Mouse (Mus musculus) heart, postnatal 0 days (tissue): Measurements from ENCODE around the gene Grwd1. TPM values are rescaled to one million over a fixed set of nuclear protein-coding genes. Genes with fewer than 3 reads are reported as not detected.

ENCODE experiments used
- ATAC-seq: fragments of 200-750 bp; cut with Nextera tagmentation; 2 replicates; pipeline ENCODE4 v1.8.0; 2017; ENCODE audit warnings: low read depth, moderate number of reproducible peaks, moderate library complexity; ENCODE audit not compliant: insufficient read depth
- DNase-seq: peaks from one replicate; pipeline ENCODE4 v3.0.0-alpha.2; 2016; ENCODE audit warnings: low spot score
- H3K27ac ChIP-seq: fragments of 300-500 bp; sonication (generic); 2 replicates; pipeline ENCODE4 v1.5.1; 2014; ENCODE audit warnings: low read depth, mild to moderate bottlenecking
- H3K27me3 ChIP-seq: fragments of 300-500 bp; sonication (generic); 2 replicates; pipeline ENCODE4 v1.6.1; 2014; ENCODE audit warnings: low read length, mixed read lengths; ENCODE audit not compliant: control insufficient read depth, insufficient read depth
- H3K36me3 ChIP-seq: fragments of 300-500 bp; sonication (generic); replicated peaks from 2 replicates; pipeline ENCODE4 v1.6.1; 2014; ENCODE audit warnings: low read length, mixed read lengths; ENCODE audit not compliant: control insufficient read depth, insufficient read depth
- H3K4me1 ChIP-seq: fragments of 300-500 bp; sonication (generic); 2 replicates; pipeline ENCODE4 v1.6.1; 2014; ENCODE audit warnings: antibody characterized with exemption; ENCODE audit not compliant: control insufficient read depth, insufficient read depth
- H3K4me2 ChIP-seq: fragments of 300-500 bp; sonication (generic); 2 replicates; pipeline ENCODE4 v1.6.1; 2014; ENCODE audit warnings: low read depth, mild to moderate bottlenecking, low read length, moderate library complexity
- H3K4me3 ChIP-seq: fragments of 300-500 bp; sonication (generic); 2 replicates; pipeline ENCODE4 v1.5.1; 2014; ENCODE audit warnings: low read depth, low read length
- H3K9ac ChIP-seq: fragments of 300-500 bp; sonication (generic); replicated peaks from 2 replicates; pipeline ENCODE4 v1.6.1; 2014; ENCODE audit warnings: low read depth, low read length, mixed read lengths
- H3K9me3 ChIP-seq: fragments of 300-500 bp; sonication (generic); replicated peaks from 2 replicates; pipeline ENCODE4 v1.6.1; 2016; ENCODE audit warnings: low read length; ENCODE audit not compliant: control insufficient read depth
- CTCF ChIP-seq: IDR thresholded peaks from 2 replicates; pipeline ENCODE4 v1.5.1; 2016; ENCODE audit warnings: antibody characterized with exemption, control low read depth, low read depth
- EP300 ChIP-seq: IDR thresholded peaks from 2 replicates; pipeline ENCODE4 v1.6.1; 2016; ENCODE audit warnings: antibody characterized with exemption, low read depth
- WGBS: fragments of 180-500 bp; shearing (Covaris S2); extraction: QIAGEN DNeasy Blood & Tissue Kit; methylation state at CpG from one replicate; pipeline ENCODE4 v1.1.7; 2014; 5-methylcytosine and 5-hydroxymethylcytosine counted together
- polyA plus RNA-seq: library from polyadenylated mRNA; unstranded; fragments of >200 nt; fragmentation: Nextera tagmentation; extraction: Ambion mirVana; gene quantifications from 2 replicates; pipeline ENCODE4 v1.2.1, GENCODE M21; 2015
- total RNA-seq: library from RNA; depleted of rRNA; stranded (reverse); fragments of >200 nt; gene quantifications from 2 replicates; pipeline ENCODE4 v1.2.3, GENCODE M21; 2014; ENCODE audit warnings: low replicate concordance

Grwd1 gene
- total and polyA plus RNA-seq, 2 experiments from 2014 or later, result 22.7 to 26.7 TPM

GRCm38 (mm10) chr7:45812921-45813320 lies 17.8 kb downstream of the Grwd1 start:
- WGBS, result 89% methylated on average over 8 of the region's 8 CpGs

DNA sequence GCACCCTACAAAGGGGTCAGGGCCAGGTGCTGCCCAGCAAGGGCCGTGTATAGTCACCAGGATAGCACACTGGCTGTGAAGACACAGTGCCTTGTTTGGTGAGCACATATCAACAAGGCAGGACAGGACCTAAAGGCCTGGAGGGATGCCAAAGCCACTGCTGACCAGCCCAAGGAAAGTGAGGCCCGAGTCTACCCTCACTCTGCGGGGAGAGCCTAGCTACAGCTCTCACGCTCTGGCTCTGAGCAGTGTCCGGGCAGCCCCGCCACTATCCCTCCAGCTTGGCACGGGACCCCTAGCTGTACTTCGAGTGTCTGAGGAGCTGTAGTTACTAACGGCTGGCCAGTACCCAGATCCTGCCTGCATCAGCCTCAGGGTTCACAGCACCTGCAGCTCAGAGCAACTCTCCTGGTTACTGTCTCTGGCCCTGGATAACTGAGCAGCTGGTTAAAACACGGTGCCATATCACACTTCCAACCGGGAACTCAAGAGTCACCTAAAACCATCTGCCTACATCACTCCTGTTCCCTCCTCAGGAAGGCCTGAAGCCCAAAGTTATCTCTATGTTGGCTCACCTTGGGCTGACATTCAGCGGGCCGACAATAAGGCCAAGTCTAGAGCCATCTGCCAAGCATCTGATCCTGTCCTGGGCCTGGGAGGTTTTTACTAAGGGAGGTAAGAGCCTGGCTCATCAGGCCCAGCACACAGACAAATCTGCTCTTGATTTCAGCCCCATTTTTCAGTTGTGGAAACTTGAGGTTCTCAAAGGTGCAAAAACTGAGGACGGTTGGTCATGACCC lies 21.3 kb downstream of the Grwd1 start:
- ATAC-seq (no peak), DNase-seq (no peak)
- no peaks in the 10 kb centered on the region for H3K9me3 ChIP-seq
- WGBS, result 61% methylated on average over 13 of the region's 14 CpGs
- H3K4me3 ChIP-seq, result no peak overlapping the region
- H3K36me3 ChIP-seq, result peaks cover 67% of the 10 kb centered on the region
- H3K27me3 ChIP-seq, result no peaks in the 10 kb centered on the region
- no peak for TF ChIP-seq CTCF
- no peak for TF ChIP-seq EP300
- H3K9ac ChIP-seq, result no peak overlapping the region
- H3K27ac ChIP-seq, result no peak overlapping the region
- H3K4me1 ChIP-seq, result peaks cover 10% of the 10 kb centered on the region; the same call in 1 of the 2 replicates
- H3K4me2 ChIP-seq, result no peak overlapping the region

More at GRCm38 (mm10) chr7:45812921-45813320, 17.8 kb downstream of the Grwd1 start:
- H3K27me3 ChIP-seq, result no peaks in the 10 kb centered on the region
- ATAC-seq, result no peak
- DNase-seq, result no peak
- peak overlapping the region; percentile 89 for H3K4me2 ChIP-seq
- H3K9ac ChIP-seq, result peak overlapping the region; percentile 98
- TF ChIP-seq EP300, result no peak
- no peak for TF ChIP-seq CTCF
- peak overlapping the region; percentile 98 for H3K4me3 ChIP-seq
- H3K27ac ChIP-seq, result no peak overlapping the region
- H3K36me3 ChIP-seq, result peaks cover 49% of the 10 kb centered on the region
- peaks cover 17% of the 10 kb centered on the region; the same call in 1 of the 2 replicates for H3K4me1 ChIP-seq
- H3K9me3 ChIP-seq, result no peaks in the 10 kb centered on the region

DNA sequence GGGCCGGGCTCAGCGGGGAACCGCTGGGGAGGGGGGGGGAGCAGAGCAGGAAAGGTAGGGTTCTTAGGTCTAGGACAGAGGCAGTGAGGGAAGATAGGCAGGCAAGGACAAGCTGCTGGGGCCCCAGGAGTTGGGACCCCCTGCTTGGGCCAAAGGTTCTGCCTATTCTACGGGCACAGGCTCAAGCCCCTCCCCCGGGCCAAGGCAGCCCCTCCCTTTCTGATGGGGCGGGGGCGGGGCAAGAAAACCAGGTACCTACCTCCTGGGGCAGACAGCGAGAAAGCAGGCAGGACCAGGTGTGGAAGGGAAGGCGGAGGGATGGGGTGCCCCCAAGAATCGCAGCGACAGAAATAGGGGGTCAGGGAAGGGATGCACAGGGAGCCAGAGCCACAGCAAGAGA lies 22.3 kb downstream of the Grwd1 start:
- no peak overlapping the region for H3K4me3 ChIP-seq
- H3K36me3 ChIP-seq, result peaks cover 67% of the 10 kb centered on the region
- WGBS, result 57% methylated on average over 11 of the region's 11 CpGs
- no peaks in the 10 kb centered on the region for H3K9me3 ChIP-seq
- H3K4me1 ChIP-seq, result peaks cover 10% of the 10 kb centered on the region; the same call in 1 of the 2 replicates
- DNase-seq (no peak), ATAC-seq (no peak)
- TF ChIP-seq CTCF, result no peak
- H3K9ac ChIP-seq, result no peak overlapping the region
- no peak overlapping the region for H3K27ac ChIP-seq
- H3K27me3 ChIP-seq, result no peaks in the 10 kb centered on the region
- H3K4me2 ChIP-seq, result no peak overlapping the region

GRCm38 (mm10) chr7:45805941-45806340 lies 24.8 kb downstream of the Grwd1 start:
- TF ChIP-seq CTCF (no peak), EP300 (no peak)
- no peak for ATAC-seq
- Histone ChIP-seq H3K27ac (no peak overlapping the region), H3K27me3 (peaks cover 2% of the 10 kb centered on the region), H3K4me3 (no peak overlapping the region), H3K9ac (no peak overlapping the region), H3K9me3 (no peaks in the 10 kb centered on the region), H3K4me2 (no peak overlapping the region), H3K4me1 (peaks cover 3% of the 10 kb centered on the region), H3K36me3 (peaks cover 48% of the 10 kb centered on the region)
- DNase-seq, result no peak
- 49% methylated on average over 5 of the region's 5 CpGs for WGBS

- Histone ChIP-seq H3K4me1 (peaks cover 7% of the 10 kb centered on the region), H3K27ac (no peak overlapping the region), H3K9me3 (no peaks in the 10 kb centered on the region), H3K4me2 (no peak overlapping the region), H3K9ac (no peak overlapping the region), H3K36me3 (peaks cover 14% of the 10 kb centered on the region), H3K27me3 (peaks cover 33% of the 10 kb centered on the region), H3K4me3 (no peak overlapping the region)
- DNase-seq, result no peak
- TF ChIP-seq CTCF (no peak), EP300 (no peak)
- 83% methylated on average over 6 of the region's 6 CpGs for WGBS
- ATAC-seq, result no peak
Measured at GRCm38 (mm10) chr7:45802551-45802950, 28.2 kb downstream of the Grwd1 start.
